Mouse (Mus musculus) midbrain, embryonic 16.5 days (tissue): ENCODE measurements at regions not wholly inside any gene's neighbourhood (a gene's known extent, or its start where the extent isn't known, plus 50 kb on each side); places are given as distances from the start of the nearest gene placed in this dataset.
A peak's percentile ranks its signal among the peaks of the same experiment; 100 is the strongest.

Experiments used
- ATAC-seq: fragments of 200-750 bp; cut with Nextera tagmentation; 2 replicates; pipeline ENCODE4 v1.8.0; 2017; ENCODE audit warnings: moderate TSS enrichment
- H3K27ac ChIP-seq: fragments of 300-500 bp; sonication (generic); 2 replicates; pipeline ENCODE4 v1.5.1; 2014; ENCODE audit warnings: mild to moderate bottlenecking, low read length, mixed read lengths
- H3K27me3 ChIP-seq: fragments of 300-500 bp; sonication (generic); 2 replicates; pipeline ENCODE4 v1.6.1; 2014; ENCODE audit warnings: low read depth, low read length, mixed read lengths; ENCODE audit not compliant: control insufficient read depth, insufficient read depth
- H3K36me3 ChIP-seq: fragments of 300-500 bp; sonication (generic); 2 replicates; pipeline ENCODE4 v1.6.1; 2014; ENCODE audit warnings: mild to moderate bottlenecking, low read length, moderate library complexity, mixed read lengths; ENCODE audit not compliant: control insufficient read depth, insufficient read depth
- H3K4me1 ChIP-seq: fragments of 300-500 bp; sonication (generic); 2 replicates; pipeline ENCODE4 v1.6.1; 2014; ENCODE audit warnings: mild to moderate bottlenecking, low read length, mixed read lengths; ENCODE audit not compliant: control insufficient read depth, insufficient read depth
- H3K4me2 ChIP-seq: fragments of 300-500 bp; sonication (generic); 2 replicates; pipeline ENCODE4 v1.6.1; 2014; ENCODE audit warnings: mild to moderate bottlenecking, low read length, mixed read lengths
- H3K4me3 ChIP-seq: fragments of 300-500 bp; sonication (generic); 2 replicates; pipeline ENCODE4 v1.5.1; 2014; ENCODE audit warnings: low read depth, mild to moderate bottlenecking, low read length, moderate library complexity, mixed read lengths
- H3K9ac ChIP-seq: fragments of 300-500 bp; sonication (generic); 2 replicates; pipeline ENCODE4 v1.6.1; 2014; ENCODE audit warnings: low read depth, low read length, mixed read lengths
- H3K9me3 ChIP-seq: fragments of 300-500 bp; sonication (generic); replicated peaks from 2 replicates; pipeline ENCODE4 v1.6.1; 2014; ENCODE audit warnings: mild to moderate bottlenecking, low read length, mixed read lengths; ENCODE audit not compliant: control insufficient read depth, poor library complexity, severe bottlenecking
- WGBS: fragments of 180-500 bp; shearing (Covaris S2); extraction: QIAGEN DNeasy Blood & Tissue Kit; methylation state at CpG from one replicate; pipeline ENCODE4 v1.1.7; 2014; 5-methylcytosine and 5-hydroxymethylcytosine counted together

GRCm38 (mm10) chr1:176623171-176623570 is 190.7 kb downstream of the Cep170 start:
- Histone ChIP-seq H3K9me3 (no peaks in the 10 kb centered on the region), H3K27me3 (no peaks in the 10 kb centered on the region), H3K9ac (no peak overlapping the region), H3K27ac (no peak overlapping the region), H3K4me3 (no peak overlapping the region), H3K36me3 (no peaks in the 10 kb centered on the region), H3K4me1 (no peaks in the 10 kb centered on the region; the same call in 1 of the 2 replicates), H3K4me2 (no peak overlapping the region)
- 72% methylated on average over 4 of the region's 4 CpGs for WGBS
- ATAC-seq: no peak

GRCm38 (mm10) chr1:176622213-176622612 is 191.7 kb downstream of the Cep170 start:
- H3K9me3 ChIP-seq: no peaks in the 10 kb centered on the region
- no peak overlapping the region for H3K4me3 ChIP-seq
- no peak overlapping the region for H3K27ac ChIP-seq
- H3K9ac ChIP-seq: no peak overlapping the region
- no peak for ATAC-seq
- no peaks in the 10 kb centered on the region for H3K4me1 ChIP-seq
- no peak overlapping the region for H3K4me2 ChIP-seq
- no peaks in the 10 kb centered on the region for H3K36me3 ChIP-seq
- WGBS: 94% methylated on average over 5 of the region's 5 CpGs
- no peaks in the 10 kb centered on the region for H3K27me3 ChIP-seq

GRCm38 (mm10) chr1:176621285-176621684 is 192.6 kb downstream of the Cep170 start:
- WGBS: 98% methylated on average over 2 of the region's 2 CpGs
- no peak overlapping the region for H3K27ac ChIP-seq
- no peaks in the 10 kb centered on the region for H3K4me1 ChIP-seq
- no peak overlapping the region for H3K9ac ChIP-seq
- ATAC-seq: no peak
- H3K4me2 ChIP-seq: no peak overlapping the region
- H3K36me3 ChIP-seq: no peaks in the 10 kb centered on the region
- H3K27me3 ChIP-seq: no peaks in the 10 kb centered on the region
- H3K9me3 ChIP-seq: no peaks in the 10 kb centered on the region
- no peak overlapping the region for H3K4me3 ChIP-seq

- H3K4me3 ChIP-seq: no peak overlapping the region
- no peak overlapping the region for H3K9ac ChIP-seq
- no peaks in the 10 kb centered on the region for H3K27me3 ChIP-seq
- WGBS: 77% methylated on average over 4 of the region's 4 CpGs
- no peak overlapping the region for H3K4me2 ChIP-seq
- H3K27ac ChIP-seq: no peak overlapping the region
- H3K4me1 ChIP-seq: no peaks in the 10 kb centered on the region
- no peaks in the 10 kb centered on the region for H3K9me3 ChIP-seq
- no peak for ATAC-seq
- no peaks in the 10 kb centered on the region for H3K36me3 ChIP-seq
These were observed 195.0 kb downstream of the Cep170 start for GRCm38 (mm10) chr1:176618896-176619295.

- Histone ChIP-seq H3K27me3 (no peaks in the 10 kb centered on the region), H3K4me1 (no peaks in the 10 kb centered on the region), H3K4me2 (no peak overlapping the region), H3K36me3 (no peaks in the 10 kb centered on the region), H3K9ac (no peak overlapping the region), H3K4me3 (no peak overlapping the region), H3K27ac (no peak overlapping the region), H3K9me3 (no peaks in the 10 kb centered on the region)
- 0 out of 2 replicates have a peak, but pooled peaks have one; percentile 42 for ATAC-seq
- 48% methylated on average over 2 of the region's 2 CpGs for WGBS
These were observed 198.2 kb downstream of the Cep170 start for GRCm38 (mm10) chr1:176615673-176616072.

GRCm38 (mm10) chr1:176594312-176594711 is 219.6 kb downstream of the Cep170 start:
- H3K4me2 ChIP-seq: no peak overlapping the region
- H3K36me3 ChIP-seq: no peaks in the 10 kb centered on the region
- H3K4me3 ChIP-seq: no peak overlapping the region
- H3K27me3 ChIP-seq: no peaks in the 10 kb centered on the region
- no peak overlapping the region for H3K27ac ChIP-seq
- H3K9ac ChIP-seq: no peak overlapping the region
- 73% methylated on average over 2 of the region's 2 CpGs for WGBS
- no peaks in the 10 kb centered on the region for H3K4me1 ChIP-seq
- no peaks in the 10 kb centered on the region for H3K9me3 ChIP-seq
- no peak for ATAC-seq

GRCm38 (mm10) chr1:176588144-176588543 is 225.7 kb downstream of the Cep170 start:
- H3K4me1 ChIP-seq: no peaks in the 10 kb centered on the region
- H3K36me3 ChIP-seq: no peaks in the 10 kb centered on the region
- H3K27ac ChIP-seq: no peak overlapping the region
- ATAC-seq: no peak
- WGBS: 49% methylated on average over 2 of the region's 2 CpGs
- no peaks in the 10 kb centered on the region for H3K27me3 ChIP-seq
- H3K9me3 ChIP-seq: 0 out of 2 replicates have a peak, but pooled peaks cover under 1% of the 10 kb centered on the region
- H3K4me2 ChIP-seq: no peak overlapping the region
- H3K9ac ChIP-seq: no peak overlapping the region
- no peak overlapping the region for H3K4me3 ChIP-seq

- 22% methylated on average over 1 of the region's 1 CpGs for WGBS
- Histone ChIP-seq H3K36me3 (no peaks in the 10 kb centered on the region), H3K27ac (peak overlapping the region; percentile 3; the same call in 1 of the 2 replicates), H3K4me1 (no peaks in the 10 kb centered on the region), H3K9me3 (no peaks in the 10 kb centered on the region), H3K9ac (no peak overlapping the region), H3K27me3 (no peaks in the 10 kb centered on the region), H3K4me3 (no peak overlapping the region), H3K4me2 (no peak overlapping the region)
- peak; percentile 58; the same call in 1 of the 2 replicates for ATAC-seq
These were observed 240.2 kb downstream of the Cep170 start for GRCm38 (mm10) chr1:176573703-176574102.

GRCm38 (mm10) chr1:176558457-176559415 is 255.1 kb downstream of the Cep170 start:
- no peak for ATAC-seq
- H3K36me3 ChIP-seq: no peaks in the 10 kb centered on the region
- H3K4me1 ChIP-seq: no peaks in the 10 kb centered on the region
- H3K27me3 ChIP-seq: no peaks in the 10 kb centered on the region
- no peaks in the 10 kb centered on the region for H3K9me3 ChIP-seq
- 64% methylated on average over 11 of the region's 11 CpGs for WGBS
- no peak overlapping the region for H3K4me3 ChIP-seq
- no peak overlapping the region for H3K4me2 ChIP-seq
- no peak overlapping the region for H3K9ac ChIP-seq
- H3K27ac ChIP-seq: no peak overlapping the region
